Mouse (Mus musculus): ENCODE results near the gene Psmg1. TPM values are rescaled to one million over a fixed set of nuclear protein-coding genes. Genes with fewer than 3 reads are reported as not detected.

Psmg1 gene
- polyA plus RNA-seq, 1 experiment, result 17.3 TPM

- Histone ChIP-seq H3K27ac (ENCODE audit: insufficient read depth, low read depth, low read length) (no peak overlapping the region), H3K4me3 (ENCODE audit: insufficient read depth, low read length) (no peak overlapping the region), H3K4me1 (ENCODE audit: control insufficient read depth, insufficient read depth, low read length) (peaks cover 19% of the 10 kb centered on the region)
- TF ChIP-seq POLR2A (IDR thresholded peaks at IDR 0.05; ENCODE audit: borderline replicate concordance, low read depth, low read length), result no peak
- no peak for TF ChIP-seq CTCF (IDR thresholded peaks at IDR 0.05; ENCODE audit: low read depth, low read length)
Observed at GRCm38 (mm10) chr16:95958080-95958479, 32.7 kb downstream of the Psmg1 start.

GRCm38 (mm10) chr16:95956618-95957017 lies 34.1 kb downstream of the Psmg1 start:
- TF ChIP-seq POLR2A (IDR thresholded peaks at IDR 0.05; ENCODE audit: borderline replicate concordance, low read depth, low read length) (no peak), CTCF (IDR thresholded peaks at IDR 0.05; ENCODE audit: low read depth, low read length) (peak; percentile 58)
- no peak overlapping the region for H3K27ac ChIP-seq (ENCODE audit: insufficient read depth, low read depth, low read length)
- H3K4me1 ChIP-seq (ENCODE audit: control insufficient read depth, insufficient read depth, low read length), result peaks cover 10% of the 10 kb centered on the region
- H3K4me3 ChIP-seq (ENCODE audit: insufficient read depth, low read length), result no peak overlapping the region

- Histone ChIP-seq H3K4me3 (ENCODE audit: insufficient read depth, low read length) (no peak overlapping the region), H3K27ac (ENCODE audit: insufficient read depth, low read depth, low read length) (peak overlapping the region; percentile 17), H3K4me1 (ENCODE audit: control insufficient read depth, insufficient read depth, low read length) (peaks cover 10% of the 10 kb centered on the region)
- TF ChIP-seq POLR2A (IDR thresholded peaks at IDR 0.05; ENCODE audit: borderline replicate concordance, low read depth, low read length), result no peak
- TF ChIP-seq CTCF (IDR thresholded peaks at IDR 0.05; ENCODE audit: low read depth, low read length), result no peak
Observed at GRCm38 (mm10) chr16:95955716-95956346, 34.9 kb downstream of the Psmg1 start.

- peaks cover 10% of the 10 kb centered on the region for H3K4me1 ChIP-seq (ENCODE audit: control insufficient read depth, insufficient read depth, low read length)
- TF ChIP-seq CTCF (IDR thresholded peaks at IDR 0.05; ENCODE audit: low read depth, low read length) (no peak), POLR2A (IDR thresholded peaks at IDR 0.05; ENCODE audit: borderline replicate concordance, low read depth, low read length) (no peak)
- H3K27ac ChIP-seq (ENCODE audit: insufficient read depth, low read depth, low read length), result no peak overlapping the region
- H3K4me3 ChIP-seq (ENCODE audit: insufficient read depth, low read length), result no peak overlapping the region
Observed at GRCm38 (mm10) chr16:95954341-95954740, 36.4 kb downstream of the Psmg1 start.

- peaks cover 10% of the 10 kb centered on the region for H3K4me1 ChIP-seq (ENCODE audit: control insufficient read depth, insufficient read depth, low read length)
- H3K4me3 ChIP-seq (ENCODE audit: insufficient read depth, low read length), result no peak overlapping the region
- no peak overlapping the region for H3K27ac ChIP-seq (ENCODE audit: insufficient read depth, low read depth, low read length)
- TF ChIP-seq POLR2A (IDR thresholded peaks at IDR 0.05; ENCODE audit: borderline replicate concordance, low read depth, low read length) (no peak), CTCF (IDR thresholded peaks at IDR 0.05; ENCODE audit: low read depth, low read length) (no peak)
Observed at GRCm38 (mm10) chr16:95953159-95953650, 37.6 kb downstream of the Psmg1 start.

GRCm38 (mm10) chr16:95951471-95951870 lies 39.3 kb downstream of the Psmg1 start:
- Histone ChIP-seq H3K27ac (ENCODE audit: insufficient read depth, low read depth, low read length) (no peak overlapping the region), H3K4me3 (ENCODE audit: insufficient read depth, low read length) (no peak overlapping the region), H3K4me1 (ENCODE audit: control insufficient read depth, insufficient read depth, low read length) (peaks cover 8% of the 10 kb centered on the region)
- TF ChIP-seq POLR2A (IDR thresholded peaks at IDR 0.05; ENCODE audit: borderline replicate concordance, low read depth, low read length), result no peak
- no peak for TF ChIP-seq CTCF (IDR thresholded peaks at IDR 0.05; ENCODE audit: low read depth, low read length)

- H3K4me3 ChIP-seq (ENCODE audit: insufficient read depth, low read length), result no peak overlapping the region
- peaks cover 5% of the 10 kb centered on the region for H3K4me1 ChIP-seq (ENCODE audit: control insufficient read depth, insufficient read depth, low read length)
- no peak overlapping the region for H3K27ac ChIP-seq (ENCODE audit: insufficient read depth, low read depth, low read length)
- peak; percentile 87 for TF ChIP-seq CTCF (IDR thresholded peaks at IDR 0.05; ENCODE audit: low read depth, low read length)
- no peak for TF ChIP-seq POLR2A (IDR thresholded peaks at IDR 0.05; ENCODE audit: borderline replicate concordance, low read depth, low read length)
Observed at GRCm38 (mm10) chr16:95945389-95946311, 45.1 kb downstream of the Psmg1 start.

- TF ChIP-seq CTCF (IDR thresholded peaks at IDR 0.05; ENCODE audit: low read depth, low read length) (no peak), POLR2A (IDR thresholded peaks at IDR 0.05; ENCODE audit: borderline replicate concordance, low read depth, low read length) (no peak)
- peaks cover 5% of the 10 kb centered on the region for H3K4me1 ChIP-seq (ENCODE audit: control insufficient read depth, insufficient read depth, low read length)
- H3K27ac ChIP-seq (ENCODE audit: insufficient read depth, low read depth, low read length), result no peak overlapping the region
- no peak overlapping the region for H3K4me3 ChIP-seq (ENCODE audit: insufficient read depth, low read length)
Observed at GRCm38 (mm10) chr16:95943186-95943585, 47.6 kb downstream of the Psmg1 start.

- H3K27ac ChIP-seq (ENCODE audit: insufficient read depth, low read depth, low read length), result no peak overlapping the region
- TF ChIP-seq CTCF (IDR thresholded peaks at IDR 0.05; ENCODE audit: low read depth, low read length), result no peak
- TF ChIP-seq POLR2A (IDR thresholded peaks at IDR 0.05; ENCODE audit: borderline replicate concordance, low read depth, low read length), result no peak
- H3K4me1 ChIP-seq (ENCODE audit: control insufficient read depth, insufficient read depth, low read length), result peaks cover 5% of the 10 kb centered on the region
- H3K4me3 ChIP-seq (ENCODE audit: insufficient read depth, low read length), result no peak overlapping the region
Observed at GRCm38 (mm10) chr16:95941575-95941974, 49.2 kb downstream of the Psmg1 start.

Measured in bone marrow macrophage, adult 2 months (primary cell).